Mouse (Mus musculus): Measurements from ENCODE around the gene Fkbp14.

Gene Fkbp14

DNA sequence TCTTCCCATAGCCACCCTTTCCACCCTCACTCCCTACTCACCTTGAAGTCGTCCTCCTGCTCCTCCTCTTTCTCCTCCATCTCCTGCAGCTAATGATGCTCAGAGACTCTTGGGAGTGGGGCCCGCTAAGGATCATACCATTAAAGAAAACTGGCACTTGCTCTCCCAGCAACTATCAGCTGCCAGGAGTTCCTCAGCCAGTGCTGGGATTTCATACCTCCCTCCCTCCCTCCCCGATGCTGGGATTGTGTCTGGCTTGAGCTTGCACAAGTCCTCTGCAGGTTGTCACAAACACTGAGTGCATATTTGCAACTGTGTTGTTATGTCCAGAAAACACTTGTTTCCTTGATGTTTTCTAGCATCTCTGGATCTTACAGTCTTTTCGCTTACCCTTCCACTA, at the start of gene Fkbp14:
Fkbp14 (minus strand) TSS at position 101 of the 400 bp plus-strand sequence.
- DNase-seq, result no peak

DNA sequence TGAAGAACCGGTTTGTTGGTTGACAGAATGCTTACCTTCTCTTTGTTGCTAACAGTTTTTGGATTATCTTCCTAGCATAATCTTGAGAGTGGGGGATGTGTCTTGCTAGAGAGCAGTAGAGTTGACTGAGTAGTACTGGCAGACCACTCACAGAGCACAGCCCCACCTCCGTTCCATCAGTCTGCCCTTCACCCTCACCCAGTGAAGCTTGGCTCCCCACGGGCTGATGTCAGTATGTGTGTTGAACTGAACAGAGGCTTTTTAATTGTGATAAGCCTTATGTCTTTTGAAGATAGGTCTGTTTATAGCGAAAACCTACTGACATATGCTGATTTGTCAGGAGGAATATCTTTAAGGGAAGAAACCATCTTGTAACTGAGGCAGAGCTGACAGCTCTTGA, 46.1 kb upstream of the Fkbp14 start:
- no peak for DNase-seq

DNA sequence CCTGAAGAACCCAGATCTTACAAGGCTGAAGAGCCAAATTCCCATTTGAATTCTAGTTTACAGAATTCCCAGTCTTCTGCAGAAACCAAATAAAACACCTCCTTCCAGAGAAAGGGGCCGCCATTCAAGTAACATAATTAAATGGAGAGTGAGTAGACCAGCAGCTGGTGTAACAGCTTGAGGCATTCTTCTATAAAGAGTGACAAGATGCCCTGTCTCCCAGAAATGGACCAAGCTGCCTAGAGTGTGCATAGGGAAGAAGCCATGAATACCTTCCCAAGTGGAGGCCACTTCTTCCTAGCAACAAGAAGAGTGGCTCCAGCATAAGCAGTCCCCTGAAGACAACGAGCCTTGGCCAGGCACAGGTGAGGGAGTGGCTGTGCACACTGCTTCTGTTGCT, 44.8 kb upstream of the Fkbp14 start:
- DNase-seq, result no peak

DNA sequence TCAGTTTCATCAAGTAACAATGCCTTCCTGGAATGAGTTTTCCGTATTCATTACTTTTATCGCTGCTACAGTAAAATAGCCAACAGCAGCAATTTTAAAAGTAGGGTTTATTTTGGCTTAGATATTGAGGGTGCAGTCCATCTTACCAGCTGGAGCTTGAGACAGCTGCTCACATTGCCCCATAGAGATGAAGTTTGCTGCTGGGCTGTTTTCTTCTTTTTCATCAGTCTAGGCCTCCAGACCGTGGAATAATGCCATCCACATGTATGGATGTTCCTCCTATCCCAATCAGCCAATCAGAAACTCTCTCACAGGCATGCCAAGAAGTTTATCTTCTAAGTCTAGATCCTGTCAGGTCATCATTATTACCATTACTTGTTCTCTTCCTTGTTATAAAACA, 42.8 kb upstream of the Fkbp14 start:
- DNase-seq, result no peak

DNA sequence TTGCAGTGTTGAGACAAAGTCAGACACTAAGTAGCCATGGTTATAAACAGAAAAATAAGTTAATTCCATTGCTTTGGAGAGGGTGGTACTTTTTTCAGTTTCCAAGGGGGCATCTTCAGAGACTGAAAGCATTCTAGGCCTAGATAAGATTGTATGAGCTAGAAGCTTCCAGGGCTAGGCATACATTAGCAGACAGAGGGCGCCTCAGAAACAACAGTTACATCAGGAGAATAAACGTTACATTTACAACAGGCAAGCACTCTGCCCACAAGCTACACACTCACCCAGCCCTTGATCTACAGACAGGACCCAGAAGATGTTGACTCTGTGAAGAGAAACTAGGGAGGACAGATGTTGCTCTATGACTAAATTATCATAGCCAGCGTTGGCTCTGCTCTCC, 34.4 kb upstream of the Fkbp14 start:
- DNase-seq, result no peak

DNA sequence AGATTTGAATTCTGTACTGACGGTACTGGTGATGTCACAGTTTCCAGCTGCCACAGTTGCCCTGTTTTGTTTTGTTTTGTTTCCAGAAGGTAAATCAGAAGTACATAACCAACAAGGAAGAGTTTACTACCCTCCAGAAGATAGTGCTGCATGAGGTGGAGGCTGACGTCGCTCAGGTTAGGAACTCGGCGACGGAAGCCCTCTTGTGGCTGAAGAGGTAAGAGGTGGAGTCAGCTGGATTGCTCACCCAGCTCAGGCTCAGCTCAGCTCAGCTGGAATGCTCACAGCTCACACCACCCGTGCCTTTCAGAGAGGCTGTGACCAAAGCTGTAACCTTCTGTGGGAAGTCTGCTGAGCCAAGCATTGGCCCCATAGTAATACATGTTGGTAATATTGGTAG, 32.6 kb upstream of the Fkbp14 start:
- DNase-seq, result peak; percentile 44

DNA sequence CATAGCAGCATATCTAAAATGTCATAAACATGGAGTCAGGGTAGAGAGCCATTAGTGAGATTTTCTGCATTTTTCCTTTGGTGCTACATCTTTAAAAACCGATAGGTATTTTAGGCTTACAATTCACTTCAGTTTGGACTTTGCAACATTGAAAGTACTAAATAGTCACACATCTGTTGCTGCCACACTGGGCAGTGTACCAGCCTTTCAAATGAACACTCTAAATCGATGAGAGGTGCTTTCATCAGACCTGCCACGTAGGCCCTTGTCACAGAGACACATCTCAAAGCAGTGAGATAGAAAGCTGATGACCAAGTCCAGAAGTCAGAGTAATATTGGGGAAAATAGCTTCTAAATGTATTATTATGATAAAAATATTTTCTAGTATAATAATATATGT, 31.3 kb upstream of the Fkbp14 start:
- no peak for DNase-seq

DNA sequence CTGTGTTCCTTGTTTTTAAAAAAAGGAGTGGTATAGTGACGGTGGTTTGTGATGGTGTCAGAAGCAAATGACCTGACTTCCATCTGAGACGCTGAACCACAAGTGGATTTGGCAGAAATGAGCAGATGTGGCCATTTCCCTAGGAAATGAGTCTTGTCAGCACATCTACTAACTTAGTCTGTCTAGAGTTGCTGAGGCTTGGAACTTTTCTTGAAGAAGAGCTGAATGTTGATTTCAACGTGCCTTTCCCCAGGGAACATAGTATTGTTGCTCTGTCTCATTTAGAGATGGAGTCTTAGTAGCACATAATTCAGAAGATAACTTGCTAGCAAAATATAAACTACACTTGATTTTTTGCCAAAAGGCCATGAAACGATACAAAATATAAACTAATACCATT, 23.2 kb upstream of the Fkbp14 start:
- DNase-seq, result no peak

DNA sequence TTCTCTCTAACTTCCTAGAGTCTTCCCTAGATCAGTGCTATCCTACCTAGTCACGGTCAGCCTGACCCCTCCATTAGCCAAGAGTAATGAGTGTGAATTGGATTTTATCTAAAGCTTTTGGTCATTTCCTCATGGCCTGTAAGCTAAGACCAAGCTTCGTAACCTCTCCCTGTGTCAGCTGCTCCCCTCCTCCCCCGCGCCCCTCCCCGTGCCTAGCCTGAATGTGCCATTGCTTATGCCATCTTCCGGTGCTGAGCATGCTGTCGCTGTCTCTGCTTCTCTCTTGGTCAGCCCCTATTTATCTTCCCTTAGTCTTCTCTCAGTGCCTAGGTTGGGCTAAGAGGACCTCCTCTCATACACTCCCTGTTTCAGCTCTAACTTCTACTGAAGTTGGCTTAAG, 22.4 kb upstream of the Fkbp14 start:
- no peak for DNase-seq

DNA sequence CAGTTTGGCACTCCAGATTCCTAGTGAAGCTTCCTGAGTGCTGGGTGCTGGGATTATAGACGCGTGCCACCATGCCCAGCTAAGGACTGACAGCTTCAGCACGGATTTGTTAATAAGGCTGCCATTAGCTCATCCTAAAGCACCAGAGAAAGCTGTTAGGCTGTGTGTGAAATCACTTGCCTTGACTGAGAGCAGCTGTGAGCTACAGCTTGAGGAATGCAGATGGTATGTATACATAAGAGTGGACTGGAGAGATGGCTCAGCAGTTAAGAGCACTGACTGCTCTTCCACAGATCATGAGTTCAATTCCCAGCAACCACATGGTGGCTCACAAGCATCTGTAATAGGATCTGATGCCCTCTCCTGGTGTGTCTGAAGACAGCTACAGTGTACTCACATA, 20.3 kb upstream of the Fkbp14 start:
- DNase-seq, result no peak

DNA sequence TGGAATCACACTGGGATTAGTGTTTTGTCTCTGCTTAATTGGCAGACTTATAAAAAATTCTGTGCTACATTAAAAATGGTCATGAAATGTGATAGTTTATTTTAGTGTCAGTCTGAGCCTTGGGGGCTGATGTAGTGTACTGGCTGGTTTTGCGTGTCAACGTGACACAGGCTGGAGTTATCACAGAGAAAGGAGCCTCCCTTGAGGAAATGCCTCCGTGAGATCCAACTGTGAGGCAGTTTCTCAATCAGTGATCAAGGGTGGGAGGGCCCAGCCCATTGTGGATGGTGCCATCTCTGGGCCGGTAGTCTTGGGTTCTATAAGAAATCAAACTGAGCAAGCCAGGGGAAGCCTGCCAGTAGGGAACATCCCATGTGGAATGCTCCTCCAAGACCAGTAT, 9.1 kb upstream of the Fkbp14 start:
- DNase-seq, result no peak

DNA sequence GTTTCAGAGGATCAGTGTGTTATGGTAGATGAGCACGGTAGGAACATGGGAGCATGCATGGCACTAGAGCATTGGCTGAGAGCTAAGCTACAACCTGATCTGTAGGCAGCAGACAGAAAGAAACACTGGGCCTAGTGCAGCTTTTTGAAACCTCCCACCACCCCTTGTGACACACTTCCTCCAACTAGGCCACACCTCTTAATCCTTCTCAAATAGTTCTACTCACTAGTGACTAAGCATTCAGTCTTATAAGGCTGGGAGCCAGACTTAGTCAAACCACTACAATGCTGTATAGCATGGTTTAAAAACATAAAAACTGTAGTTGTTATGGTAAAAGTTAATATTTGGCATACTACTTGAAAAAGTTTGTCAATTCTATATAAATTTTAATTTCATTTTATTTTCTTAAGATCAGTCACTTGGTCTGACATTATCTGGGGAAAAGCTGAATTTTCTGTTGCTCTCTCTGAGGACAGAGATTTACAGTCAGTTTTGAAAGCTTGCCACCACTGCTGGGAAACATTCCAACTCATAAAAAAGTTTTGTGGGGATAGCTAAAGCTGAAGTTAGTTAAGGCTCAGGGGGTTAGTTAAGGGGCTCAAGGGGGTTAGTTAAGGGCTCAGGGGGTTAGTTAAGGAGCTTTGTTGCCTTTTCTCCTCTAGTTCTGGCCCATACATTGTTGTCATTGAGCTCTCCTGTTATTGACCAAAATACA, 7.0 kb upstream of the Fkbp14 start:
- no peak for DNase-seq

DNA sequence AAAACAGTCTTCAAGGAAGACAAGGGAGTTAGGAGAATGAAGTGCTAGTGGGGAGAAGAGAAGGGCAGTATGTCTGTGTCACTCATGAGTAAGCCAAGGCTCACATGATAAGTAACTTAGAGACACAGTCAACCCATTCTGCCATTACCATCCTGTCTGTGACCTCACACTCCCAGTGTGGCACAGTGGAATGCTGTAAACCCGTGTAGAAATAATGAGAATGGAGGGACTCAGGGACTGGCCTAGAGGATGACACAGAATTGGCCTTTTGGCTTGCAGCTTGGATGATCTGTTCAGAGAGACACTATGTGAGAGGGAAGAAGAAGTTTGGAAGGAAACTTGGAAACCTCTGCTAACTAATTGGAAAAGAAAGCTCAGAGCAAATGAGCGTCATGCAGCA, 5.8 kb upstream of the Fkbp14 start:
- DNase-seq, result no peak

DNA sequence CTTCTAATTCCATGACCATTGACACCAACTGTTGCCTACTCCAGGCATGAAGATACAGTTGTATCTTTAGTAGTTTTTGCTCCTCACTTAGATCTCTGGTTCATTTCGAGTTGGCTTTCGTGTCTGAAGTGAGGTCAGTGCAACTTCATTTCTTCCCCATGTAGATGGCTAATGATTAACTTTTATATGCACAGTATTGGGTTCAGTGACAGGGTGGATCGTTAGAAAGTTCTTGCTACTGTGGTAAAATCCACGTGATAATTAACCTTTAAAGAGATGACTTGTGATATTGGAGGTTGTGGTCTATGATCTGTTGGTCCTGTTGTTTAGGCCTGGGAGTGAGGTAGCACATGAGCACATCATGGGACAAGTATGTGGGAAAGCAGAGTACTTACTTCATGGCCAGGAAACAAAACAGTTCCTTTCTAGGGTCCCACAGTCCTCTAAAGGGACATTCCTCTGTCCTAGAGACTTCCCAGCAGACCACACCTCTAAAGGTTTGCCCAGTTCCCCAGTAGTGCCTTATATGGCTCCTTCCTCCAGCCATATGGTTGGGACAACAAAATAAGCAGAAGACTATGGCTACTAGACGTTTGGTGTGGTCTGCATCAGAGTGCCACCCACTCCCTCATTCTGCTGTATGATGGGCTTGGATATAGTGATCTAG, 3.7 kb upstream of the Fkbp14 start:
- no peak for DNase-seq

DNA sequence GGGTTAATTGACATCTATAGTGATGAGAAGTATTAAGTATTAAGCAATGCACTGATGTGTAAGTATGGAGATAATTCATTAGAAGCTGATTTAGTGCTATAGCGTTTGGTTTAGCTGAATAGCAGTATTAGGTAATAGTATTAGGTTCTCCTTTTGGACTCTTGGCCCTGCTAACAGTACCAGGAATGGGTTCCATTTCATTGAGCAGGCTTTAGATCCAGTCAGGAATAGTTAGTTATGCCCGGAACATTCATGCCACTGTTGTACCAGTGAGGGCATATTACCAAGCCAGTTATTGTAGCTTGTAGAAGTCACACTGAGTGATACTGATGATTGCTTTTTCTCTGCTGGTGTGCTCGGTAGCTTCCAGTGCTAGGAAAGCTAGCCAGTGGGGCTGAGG, 603 bp upstream of the Fkbp14 start:
- no peak for DNase-seq

DNA sequence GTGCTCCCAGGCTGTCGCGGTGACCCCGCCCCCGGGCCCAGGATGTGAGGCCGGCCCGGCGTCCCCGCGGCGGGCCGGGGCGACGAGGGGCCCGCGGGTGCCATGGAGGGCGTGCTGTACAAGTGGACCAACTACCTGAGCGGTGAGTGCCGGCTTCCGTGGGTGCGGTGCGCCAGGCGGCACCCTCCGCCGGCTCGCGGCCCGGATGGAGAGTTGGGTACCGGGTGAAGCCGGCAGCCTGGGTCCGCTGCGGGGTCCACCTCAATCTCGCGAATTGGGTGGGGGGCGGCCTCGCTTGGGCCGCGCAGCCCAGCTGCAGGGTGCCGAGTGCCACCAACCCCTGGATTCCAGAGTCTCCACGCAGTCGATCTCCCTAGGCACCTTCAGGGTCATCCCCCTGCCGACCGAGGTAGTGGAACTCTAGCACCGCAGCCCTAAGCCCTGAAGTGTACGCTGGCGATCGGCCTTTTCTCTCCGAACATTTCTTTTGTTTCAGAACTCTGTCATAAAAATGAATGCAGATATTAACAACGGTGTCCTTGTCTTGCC, 1.7 kb downstream of the Fkbp14 start:
- no peak for DNase-seq

DNA sequence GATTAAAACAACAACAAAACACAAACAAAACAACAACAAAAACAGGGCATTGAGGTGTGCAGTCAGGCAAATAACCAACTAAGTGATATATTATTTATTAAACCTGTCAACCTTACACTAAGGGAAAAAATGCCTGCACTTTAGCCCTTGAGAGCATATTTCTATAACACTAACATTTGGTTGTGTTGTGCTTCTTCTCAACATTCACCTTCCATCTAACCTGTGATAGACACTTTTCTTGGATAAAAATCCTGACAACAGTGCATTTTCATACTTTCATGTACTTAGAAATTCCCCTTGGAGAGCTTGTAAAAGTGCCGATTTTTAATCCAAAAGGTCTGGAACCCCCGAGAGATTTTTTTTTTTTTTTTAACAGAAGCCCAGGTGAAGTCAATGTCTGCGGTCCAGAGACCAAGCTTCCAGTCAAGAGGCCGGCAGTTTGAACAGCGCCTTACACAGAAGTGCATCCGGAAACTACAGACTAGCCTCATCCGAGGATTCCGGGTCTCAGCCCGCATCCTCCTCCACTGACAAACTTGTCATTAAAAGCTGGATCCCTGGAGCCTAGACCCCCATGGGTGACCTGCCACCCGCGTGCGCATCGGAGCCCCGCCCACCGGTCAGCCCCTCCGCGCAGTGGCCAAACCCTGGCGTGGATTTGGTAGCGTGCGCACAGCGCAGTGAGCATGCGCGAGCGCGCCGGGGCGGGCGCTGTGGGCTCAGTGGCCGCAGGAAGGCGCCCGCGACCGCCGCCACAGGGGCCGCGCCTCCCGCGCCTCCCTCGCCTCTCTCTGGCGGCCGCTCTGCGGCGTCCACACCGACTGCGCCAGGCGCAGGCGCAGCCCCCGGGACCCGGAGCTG, 2.4 kb downstream of the Fkbp14 start, which contains the start of gene Plekha8:
Plekha8 (plus strand) TSS at position 643 of the 861 bp plus-strand sequence.
- DNase-seq, result peak; percentile 94

DNA sequence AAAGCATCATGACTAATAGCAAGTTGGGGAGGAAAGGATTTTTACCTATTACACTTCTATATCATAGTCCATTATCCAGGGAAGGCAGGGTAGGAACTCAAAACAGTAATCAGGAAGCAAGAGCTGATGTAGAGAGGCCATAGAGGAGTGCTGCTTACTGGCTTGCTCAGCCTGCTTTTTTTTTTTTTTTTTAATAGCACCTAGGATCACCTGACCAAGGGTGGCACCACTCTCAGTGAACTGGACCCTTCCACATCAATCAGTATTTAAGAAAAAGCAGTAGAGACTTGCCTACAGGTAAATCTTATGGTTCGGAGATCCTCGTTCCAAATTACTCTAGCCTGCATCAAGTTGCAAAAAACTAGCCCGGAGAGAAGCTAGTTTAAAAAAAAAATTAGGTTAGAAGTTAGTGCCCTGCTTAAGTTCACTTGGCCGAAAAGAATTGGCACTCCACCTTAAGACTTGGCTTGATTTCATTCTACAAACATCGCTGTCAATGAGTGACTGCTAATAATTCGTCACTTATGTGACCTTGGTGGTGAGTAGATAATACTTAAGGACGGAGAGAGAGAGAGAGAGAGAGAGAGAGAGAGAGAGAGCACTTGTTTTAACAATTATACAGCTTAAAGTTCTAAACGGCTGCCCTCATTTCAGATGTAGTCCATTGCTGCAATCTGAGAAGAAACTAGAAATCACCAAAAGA, 3.2 kb downstream of the Fkbp14 start:
- no peak for DNase-seq

DNA sequence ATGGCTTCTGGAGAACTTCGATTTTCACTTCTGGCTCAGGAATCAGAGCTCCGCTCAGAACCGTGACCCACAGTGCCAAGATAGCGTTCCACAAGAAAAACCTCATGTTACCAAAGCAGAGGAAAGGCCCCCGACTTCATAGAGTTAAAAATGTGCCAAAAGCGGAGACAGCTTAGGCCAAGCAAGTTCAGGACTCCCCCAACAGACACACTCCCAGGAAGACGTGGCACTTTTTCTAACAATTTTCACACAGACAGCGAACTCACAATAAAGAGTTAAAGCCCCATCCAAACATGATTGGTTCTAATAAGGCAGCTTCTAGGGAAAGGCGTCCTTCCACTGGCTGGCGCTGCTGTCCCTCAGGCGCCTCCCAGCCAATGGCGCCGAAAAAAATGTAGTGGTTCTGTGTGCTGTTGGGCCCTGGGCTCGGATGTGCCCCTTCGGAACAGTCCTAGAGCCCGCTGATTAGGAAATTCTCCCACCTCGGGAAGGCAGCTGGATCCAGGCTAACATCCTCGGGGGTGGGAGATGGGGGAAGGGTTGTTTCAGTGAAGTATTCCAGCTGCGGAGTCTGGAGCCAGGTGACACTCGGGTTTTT, 4.1 kb downstream of the Fkbp14 start:
- DNase-seq, result peak; percentile 94

DNA sequence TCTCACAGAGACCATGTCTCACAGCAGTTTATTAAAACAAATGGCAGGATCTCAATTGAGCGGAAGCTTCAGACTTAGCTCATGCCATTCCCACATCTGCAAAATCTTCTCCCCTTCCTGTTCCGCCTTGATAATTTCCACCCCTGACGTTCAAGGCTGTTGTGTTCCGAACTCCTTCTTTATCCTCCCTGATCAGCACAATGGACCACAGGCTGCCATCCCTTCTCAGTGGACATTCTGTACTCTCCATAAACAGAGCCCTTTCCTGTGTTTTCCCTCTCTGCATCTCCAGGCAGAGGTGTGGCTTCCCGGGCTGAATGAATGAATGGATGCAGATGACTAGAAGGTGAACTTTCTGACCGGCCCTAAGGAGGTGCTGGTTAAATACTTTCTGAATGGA, 5.3 kb downstream of the Fkbp14 start:
- DNase-seq, result no peak

DNA sequence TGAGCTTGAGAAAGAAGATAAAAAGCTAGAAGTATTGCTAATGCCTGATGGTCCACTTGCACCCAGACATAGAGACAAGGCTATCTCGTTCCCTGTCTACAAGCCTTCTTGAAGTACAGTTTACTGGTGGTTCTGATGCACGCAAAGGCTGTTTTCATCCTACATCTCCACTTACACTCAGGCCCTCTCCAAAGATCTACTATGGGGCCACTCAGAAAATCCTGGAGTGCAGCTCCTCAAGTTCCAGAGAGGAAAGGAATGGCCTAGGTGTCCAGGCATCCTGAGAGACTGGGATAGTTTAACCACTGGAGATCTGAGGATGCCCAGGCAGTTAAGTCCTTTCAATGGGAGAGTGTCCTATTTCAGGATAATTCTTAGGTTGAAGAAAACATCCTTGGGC, 6.4 kb downstream of the Fkbp14 start:
- no peak for DNase-seq

DNA sequence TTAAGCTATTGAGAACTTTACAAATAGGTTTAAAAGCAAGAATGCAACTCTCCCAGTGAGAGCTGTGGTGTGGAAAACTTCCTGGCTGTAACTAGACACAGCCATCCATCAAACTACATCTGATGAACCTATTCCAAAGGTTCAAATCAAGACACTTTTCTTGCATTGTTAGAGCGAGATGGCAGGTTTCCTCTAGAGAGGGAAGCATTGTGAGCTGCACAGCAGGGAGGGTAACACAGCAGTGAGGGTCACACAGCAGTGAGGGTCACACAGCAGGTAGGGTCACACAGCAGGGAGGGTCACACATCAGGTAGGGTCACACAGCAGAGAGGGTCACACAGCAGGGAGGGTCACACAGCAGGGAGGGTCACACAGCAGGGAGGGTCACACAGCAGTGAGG, 8.9 kb downstream of the Fkbp14 start:
- DNase-seq, result no peak

DNA sequence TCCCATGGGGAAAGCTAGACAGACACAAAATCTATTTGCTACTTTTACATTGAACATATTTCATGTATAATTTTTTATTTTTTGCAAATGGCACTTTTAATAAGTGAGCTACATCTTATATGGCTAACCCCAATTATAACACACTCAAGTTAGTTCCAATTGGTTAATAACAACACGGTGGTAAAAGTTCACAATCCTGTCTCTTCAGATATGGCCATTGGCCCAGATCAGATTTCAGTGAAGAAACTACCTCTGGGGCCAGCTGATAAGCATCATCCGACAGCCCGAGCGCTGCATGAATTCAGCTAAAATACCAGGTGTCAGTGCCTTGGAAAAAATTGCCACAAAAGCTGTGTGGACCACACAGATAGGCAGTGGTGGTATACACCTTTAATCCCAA, 9.4 kb downstream of the Fkbp14 start:
- no peak for DNase-seq

Data from kidney, adult 18-20 months (tissue).